Mouse (Mus musculus): Measurements from ENCODE around the gene Bid. TPM values are rescaled to one million over a fixed set of nuclear protein-coding genes. Genes with fewer than 3 reads are reported as not detected.
"Not testable (repeated sequence)": the region's sequence is repeated elsewhere in the genome, so short reads cannot be mapped to it uniquely, and the experiment has no call there.

Gene Bid
- total RNA-seq, 2 experiments from 2014 or later: 15.6 to 18.7 TPM

DNA sequence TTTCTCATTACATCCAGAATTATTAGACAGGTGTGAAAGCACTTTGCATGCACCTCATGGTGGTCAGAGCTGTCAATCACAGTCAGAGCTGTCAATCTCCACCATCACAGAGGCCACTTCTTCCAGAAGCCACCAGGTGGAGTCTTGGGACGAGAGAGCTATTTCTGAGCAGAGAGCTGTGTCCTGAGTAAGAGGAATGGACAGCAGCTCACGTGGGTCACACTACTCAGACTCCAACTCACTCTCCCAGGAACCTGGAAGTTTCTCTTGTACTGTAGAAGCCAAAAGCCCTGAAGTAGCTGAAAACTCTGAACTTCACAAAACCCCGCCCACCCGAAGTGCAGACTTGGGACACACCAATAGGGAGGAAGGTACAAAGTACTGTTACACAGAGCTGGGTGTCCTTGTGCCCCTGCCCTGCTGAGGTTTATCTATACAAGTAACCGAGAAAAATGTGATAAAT is 13.2 kb downstream of the Bid start:
- DNase-seq: no peak

DNA sequence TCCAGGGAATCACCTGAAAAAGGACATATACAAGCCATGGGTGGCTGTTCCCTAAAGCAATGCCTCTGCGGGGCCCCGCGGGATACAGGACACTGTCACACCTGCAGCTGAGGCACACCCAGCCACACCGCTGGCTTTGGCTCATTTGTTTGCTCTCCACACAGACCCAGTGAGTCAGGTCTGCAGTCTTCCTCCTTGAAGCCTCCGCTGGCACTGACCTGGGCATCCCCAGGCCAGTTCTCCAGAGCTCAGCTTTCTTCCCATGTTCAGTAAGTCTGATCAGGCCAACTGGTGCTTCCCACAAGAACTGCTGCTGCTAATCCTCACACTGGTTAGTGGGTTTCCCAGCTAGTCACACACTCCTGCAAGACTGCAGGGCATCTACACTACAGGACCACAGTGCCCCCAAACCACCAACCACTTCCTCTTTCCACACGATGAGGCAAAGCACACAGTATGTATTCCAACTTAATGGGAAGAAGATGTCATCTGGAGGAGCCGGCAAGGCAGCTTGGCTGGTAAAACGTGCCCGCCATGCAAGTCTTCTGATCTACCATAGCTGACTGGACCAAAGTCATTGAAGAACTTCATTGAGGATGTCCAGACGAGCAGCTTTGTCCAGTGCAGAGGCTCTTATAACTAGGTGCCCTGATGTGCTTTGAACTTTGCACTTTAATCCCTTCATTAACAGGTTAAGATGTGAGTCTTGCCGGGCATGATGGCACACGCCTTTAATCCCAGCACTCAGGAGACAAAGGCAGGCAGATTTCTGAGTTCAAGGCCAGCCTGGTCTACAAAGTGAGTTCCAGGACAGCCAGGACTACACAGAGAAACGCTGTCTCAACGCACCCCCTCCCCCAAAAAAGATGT is 14.6 kb downstream of the Bid start:
- no peak for DNase-seq

DNA sequence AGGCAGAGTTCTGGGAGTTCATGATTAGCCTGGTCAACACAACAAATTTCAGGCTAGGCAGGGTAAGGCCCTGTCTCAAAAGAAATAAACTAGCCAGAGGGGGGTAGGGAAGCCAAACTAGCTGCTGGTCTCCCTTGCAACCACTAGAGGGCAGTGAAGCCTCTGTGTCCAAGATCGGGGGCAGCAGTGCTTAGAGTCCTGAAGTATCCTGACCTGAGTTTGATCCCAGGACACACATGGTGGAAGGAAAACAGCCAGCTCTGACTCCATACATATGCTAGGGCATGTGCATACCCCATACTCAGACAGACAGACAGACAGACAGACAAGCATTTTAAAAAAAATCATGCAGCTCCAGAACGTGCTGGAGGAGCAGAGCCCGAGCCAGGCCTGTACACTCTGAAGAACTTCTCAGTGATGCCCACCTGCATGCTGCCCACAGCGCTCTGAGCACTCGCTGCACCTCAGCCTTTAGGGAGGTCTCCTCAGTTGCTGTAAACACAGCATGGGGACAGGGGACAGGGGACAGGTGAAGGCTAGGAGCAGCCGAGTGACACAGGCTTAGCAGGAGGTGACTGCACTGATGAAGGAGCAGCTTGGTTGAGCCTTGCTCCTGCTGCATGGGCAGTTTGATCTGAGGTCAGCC is 18.3 kb downstream of the Bid start:
- no peak for DNase-seq

DNA sequence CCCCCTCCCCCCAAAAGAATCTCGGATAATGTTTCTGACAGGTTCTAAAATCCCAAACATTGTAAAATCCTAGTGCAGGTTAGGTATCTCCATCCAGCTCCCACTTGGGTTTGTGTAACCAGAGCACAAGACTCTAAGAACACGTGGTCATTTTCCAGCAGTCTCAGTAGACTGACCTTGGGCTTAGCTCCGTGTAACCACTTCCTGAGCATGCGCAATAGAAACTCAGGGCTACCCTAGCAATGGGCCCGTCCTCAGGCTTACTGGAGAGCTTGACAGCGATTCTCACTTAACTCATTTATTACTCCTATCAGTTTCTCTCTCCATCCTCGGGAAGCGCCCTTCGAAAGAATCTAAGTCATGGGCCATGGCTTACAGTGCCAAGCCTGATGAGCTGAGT is 22.1 kb downstream of the Bid start:
- no peak for DNase-seq

DNA sequence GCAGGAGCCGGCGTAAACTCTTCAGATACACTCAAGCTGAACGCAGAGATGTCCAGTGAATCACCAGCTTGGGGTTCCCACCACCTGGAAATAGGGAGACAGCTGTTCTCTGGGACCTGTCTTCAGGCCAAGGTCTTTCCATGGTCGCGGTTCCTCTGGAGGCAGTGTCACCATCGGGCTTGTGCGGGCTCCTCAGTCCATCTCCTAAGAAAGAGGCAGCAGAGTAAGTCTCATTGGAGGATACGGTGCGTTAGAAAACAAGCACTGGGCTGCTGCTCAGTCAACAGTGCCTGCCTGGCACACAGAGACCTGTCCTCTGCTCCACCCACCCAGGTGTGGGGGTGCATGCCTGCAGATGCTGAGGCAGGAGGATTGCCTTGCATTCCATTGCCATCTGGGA is 22.6 kb downstream of the Bid start:
- no peak for DNase-seq

DNA sequence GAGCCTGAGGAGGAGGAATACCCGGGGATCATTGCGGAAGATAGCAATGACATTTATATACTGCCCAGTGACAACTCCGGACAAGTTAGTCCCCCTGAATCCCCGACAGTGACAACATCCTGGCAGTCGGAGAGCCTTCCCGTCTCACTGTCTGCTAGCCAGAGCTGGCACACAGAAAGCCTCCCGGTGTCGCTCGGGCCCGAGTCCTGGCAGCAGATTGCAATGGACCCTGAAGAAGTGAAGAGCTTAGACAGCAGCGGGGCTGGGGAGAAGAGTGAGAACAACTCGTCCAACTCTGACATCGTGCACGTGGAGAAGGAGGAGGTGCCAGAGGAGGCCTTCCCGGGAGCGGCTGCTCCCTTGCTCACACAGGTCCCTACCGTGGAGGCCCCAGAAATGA is 30.0 kb downstream of the Bid start:
- DNase-seq: no peak

DNA sequence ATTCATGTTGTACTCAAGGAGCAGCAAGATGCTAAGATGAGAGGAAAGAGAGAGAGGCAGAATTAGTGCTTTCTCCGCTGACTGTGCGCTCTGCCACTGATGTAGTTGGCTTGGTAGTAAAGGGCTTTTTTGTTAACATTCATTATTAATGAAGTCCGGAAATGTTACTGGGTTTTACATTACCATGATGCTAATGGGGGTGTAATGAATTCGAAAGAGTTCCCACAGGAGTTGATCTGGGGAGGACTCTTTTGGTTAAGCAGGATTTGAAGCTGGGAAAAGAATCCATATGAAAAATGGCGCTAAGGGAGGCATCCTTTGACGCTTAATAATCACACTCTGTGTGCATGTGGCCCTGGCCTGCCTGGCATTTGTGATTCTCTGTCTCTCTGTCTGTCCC is 32.2 kb downstream of the Bid start:
- DNase-seq: no peak

DNA sequence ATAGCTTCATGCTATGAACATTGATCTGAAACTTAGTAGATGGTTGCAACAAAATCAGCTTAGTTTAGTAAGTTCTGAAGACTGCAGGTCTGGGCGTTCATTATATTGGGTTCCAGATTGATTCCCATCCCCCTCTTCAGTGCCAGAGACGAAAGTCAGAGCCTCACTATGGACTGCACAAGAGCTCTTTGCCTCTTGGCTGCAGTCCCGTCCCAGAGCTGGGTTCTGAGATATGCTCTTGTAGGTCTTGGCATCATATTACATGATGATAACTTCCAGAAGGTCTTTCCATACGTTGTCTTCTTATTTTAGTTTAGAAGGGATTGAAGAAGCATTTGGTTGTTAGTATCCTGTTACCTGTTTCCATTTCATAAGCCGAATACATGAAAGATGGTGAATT is 37.6 kb downstream of the Bid start:
- DNase-seq: no peak

DNA sequence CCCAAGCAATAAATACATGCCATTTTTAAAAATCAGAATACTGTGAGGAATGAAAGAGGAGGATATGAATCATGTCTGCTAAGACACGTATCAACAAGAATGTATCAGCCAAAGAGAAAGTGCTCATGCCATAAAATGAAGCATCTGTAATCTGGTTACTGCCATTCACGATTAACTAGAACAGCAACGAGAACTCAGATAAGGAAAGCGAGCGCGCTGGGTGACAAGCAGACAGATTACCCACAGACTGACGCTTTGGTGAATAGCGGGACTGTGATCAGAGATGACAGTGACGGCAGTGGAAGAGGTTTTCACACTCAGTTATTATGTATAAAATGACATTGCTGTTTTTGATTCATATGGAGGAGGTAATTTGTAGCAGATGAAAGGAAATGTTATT is 42.8 kb downstream of the Bid start:
- no peak for DNase-seq

DNA sequence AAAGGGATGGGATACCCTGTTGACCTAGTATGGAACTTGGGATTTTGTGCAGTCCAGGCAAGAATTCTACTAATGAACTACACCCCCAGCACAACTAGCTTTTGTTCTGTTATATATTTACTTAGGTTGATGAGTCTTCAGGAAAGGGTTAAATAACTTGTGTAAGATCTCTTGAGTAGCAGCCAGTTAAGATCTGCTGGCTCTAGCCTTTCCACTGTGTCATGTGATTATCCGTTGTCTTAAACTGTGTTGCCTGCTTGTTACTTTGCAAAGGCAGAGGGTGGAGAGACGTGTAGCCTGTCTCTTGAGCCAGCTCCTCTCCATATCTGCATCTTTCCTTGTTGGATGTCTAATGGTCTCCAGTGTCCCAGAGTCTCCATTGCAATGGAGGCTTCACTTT is 45.4 kb downstream of the Bid start:
- DNase-seq: no peak

DNA sequence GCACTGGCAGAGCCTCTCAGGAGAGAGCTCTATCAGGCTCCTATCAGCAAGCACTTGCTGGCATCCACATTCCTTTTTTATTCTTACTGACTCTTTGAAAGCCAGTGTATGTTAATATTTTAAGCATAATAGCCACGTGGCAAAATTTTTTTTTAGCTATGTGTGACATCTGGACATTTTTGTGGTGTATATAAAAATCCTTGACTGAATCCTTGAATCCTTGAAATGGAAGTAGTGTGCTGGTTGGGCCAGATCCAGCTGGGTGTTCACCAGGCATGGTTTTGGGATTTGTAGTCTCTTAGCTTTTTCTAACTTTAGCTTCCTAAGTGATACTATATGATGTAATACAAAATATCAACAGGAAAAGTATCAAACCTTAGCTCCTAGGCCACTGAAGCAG is 47.8 kb downstream of the Bid start:
- DNase-seq: no peak

DNA sequence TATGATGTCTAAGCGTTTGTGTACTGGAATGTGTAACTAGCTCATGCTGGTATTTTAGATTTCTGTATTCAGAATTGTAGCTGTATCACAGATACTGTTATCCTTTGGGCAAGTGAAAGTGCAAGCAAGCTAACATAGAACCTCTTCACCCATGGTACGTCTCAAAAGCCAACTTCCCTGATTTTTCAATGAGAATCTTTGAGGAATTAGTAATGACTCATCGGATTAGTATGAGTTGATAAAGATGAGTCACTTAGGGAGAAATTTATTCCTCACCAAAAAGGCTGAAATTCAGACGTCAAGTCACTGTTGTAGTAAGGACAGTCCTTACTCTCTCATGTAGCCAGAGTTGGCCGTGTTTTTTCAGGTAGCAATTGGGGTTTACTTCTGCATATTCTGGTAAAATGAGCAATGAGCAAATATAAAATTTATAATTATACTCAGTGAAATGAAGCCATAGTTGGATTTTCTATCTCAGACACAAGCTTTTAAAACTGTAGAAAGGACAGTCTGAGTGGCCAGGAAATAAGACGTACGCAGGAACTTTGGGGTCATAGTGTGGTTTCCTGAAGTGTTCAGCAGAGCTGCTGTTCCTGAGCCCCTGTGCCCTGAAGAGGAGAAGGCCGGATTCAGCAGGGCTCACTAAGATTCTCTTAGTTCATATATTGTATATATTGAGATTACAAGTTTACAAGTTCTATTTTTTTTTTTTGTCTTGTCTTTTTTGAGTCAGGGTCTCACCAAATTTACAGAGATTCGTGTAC is 50.4 kb downstream of the Bid start:
- DNase-seq: no peak

DNA sequence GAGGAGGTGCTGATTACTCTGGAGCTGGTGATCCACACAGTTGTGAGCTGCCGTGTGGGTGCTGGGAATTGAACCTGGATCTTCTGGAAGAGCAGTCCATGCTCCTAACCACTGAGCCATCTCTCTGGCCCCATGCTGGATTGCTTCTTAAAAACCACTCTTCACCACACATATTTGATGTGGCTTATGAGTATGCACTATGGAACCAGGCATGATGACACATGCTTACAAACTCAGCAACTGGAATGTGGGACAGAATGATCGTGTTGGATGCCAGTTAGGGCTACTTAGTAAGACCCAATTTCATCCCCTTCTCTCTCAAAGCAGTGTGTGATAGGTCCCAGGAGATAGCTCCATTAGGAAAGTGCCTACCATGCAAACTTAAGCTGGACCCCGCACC is 56.6 kb downstream of the Bid start:
- no peak for DNase-seq

DNA sequence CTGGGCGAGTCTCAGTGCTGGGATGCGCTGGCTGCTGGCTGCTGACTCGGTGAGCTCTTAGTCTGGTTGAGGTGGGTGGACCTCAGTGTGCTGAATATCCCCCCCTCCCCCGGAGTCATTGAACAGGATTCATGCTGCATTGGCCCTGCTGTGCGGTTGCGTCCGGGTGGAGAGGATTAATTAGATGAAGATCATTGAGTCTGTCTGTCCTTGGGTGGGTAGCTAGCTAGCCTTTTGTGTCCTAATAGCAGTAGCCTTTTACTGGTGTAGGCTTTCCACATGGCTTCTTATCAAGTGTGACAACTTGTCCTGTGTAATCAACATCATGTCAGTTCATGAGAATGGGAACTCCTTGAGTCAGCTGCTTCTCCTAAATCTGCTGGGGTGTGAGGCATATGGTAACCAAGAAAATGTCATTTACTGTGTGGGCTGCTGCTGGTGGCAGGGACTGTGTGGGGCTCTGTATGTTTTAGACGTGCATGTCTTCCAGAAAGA is 58.4 kb downstream of the Bid start:
- DNase-seq: peak; percentile 50 to 51

DNA sequence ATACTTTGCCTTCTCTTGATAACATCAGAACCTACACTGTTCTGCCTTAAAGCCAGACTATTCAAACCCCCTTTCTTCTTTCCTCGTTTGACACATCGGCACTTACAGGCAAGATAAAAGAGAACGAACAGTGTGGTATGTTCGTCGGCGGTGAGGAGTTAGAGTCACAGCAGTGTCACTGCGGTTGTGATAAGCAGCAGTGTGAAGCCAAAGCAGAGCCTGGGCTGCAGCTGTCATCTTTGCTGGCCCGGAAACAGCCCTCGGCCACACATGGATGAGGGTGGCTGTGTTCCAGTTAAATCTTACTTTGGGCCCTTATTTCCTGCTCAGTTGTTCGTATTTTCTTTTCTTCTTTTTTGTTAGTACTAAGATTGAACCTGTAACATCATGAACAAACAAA is 62.2 kb downstream of the Bid start:
- DNase-seq: no peak

DNA sequence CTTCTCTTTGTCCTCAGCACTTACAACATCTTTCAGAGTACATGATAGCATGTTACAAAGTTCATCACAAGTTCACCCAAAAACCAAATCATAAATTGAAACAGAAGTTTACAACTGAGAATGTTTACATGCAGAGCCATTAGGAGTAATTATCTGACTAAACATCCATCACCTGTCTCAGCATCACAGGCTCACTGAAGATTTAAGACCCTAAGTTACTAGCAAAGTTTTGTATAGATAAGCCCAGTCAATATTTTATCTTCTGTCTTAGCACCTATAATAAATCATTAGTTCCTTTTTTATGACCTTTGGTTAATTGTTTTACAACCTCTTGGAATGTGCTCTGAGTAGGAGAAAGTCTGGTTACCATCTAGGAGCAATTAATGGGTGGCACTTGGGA is 65.9 kb downstream of the Bid start:
- not testable (repeated sequence) for DNase-seq

Other genes with a start within 250 kb of the Bid start
- gene Slc25a18, start 143.3 kb downstream of the Bid start, total RNA-seq (2021): 10 to 100 TPM; 56.7 to 57.9 TPM
- 100 to 1,000 TPM; 455 to 500 TPM for gene Atp6v1e1, start 94.1 kb downstream of the Bid start, total RNA-seq (2021)
- 10 to 100 TPM; 36.7 to 38.2 TPM for gene Bcl2l13, start 80.6 kb downstream of the Bid start, total RNA-seq (2021)
- gene Mical3, start 214.1 kb upstream of the Bid start, total RNA-seq (2021): 100 to 1,000 TPM in 1 of 2 experiments, 10 to 100 TPM in 1; 88.3 to 103 TPM